Mouse (Mus musculus) liver, embryonic 14.5 days (tissue): Measurements from ENCODE around the gene Tedc2.

Source experiments
- CTCF ChIP-seq: IDR thresholded peaks from 2 replicates; pipeline ENCODE4 v1.5.1; 2016; ENCODE audit warnings: antibody characterized with exemption, low read depth, control low read depth
- EP300 ChIP-seq: IDR thresholded peaks from 2 replicates; pipeline ENCODE4 v1.6.1; 2016; ENCODE audit warnings: antibody characterized with exemption, low read depth

GRCm38 (mm10) chr17:24259702-24260101 is 39.1 kb upstream of the Tedc2 start:
- no peak for TF ChIP-seq EP300
- no peak for TF ChIP-seq CTCF
